21 mouse cellular contexts compared by ENCODE assay signal in the genomic region with DNA sequence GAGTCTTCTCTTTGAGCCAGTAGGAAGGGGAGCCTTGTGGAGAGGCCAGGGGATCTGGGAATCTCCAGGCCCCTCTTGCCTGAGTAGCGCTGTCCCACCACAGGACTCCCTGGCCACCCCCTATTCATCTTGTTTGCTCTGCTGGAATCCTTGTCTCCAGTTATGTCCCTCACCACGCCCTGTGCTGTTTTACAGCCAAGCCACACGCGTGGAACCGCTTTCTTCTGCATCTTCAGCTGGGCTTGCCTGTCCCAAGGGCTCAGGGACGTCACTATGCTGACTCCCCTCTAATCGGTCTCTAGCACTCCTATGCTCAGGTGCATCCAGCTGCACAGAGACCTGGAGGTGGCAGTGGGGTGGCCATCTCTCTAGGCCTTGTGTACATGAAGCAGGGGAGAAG.
DNase-seq lines count a peak whose midpoint lies in the region; ATAC-seq and TF ChIP-seq lines count a peak whose summit lies in the region.
"Had no signal": no experiment of that assay in that cellular context is flagged by ENCODE, and none has a peak within 500 bp of the region (broad histone marks: within the 10 kb centered on the region; RNA-seq: fewer than 3 reads in every experiment).

No protein-coding gene starts in this region.

- no peak overlapping the region for H3K9ac ChIP-seq in forebrain, embryonic 16.5 days (replicated peaks; ENCODE audit: low read depth, low read length)
- H3K9ac ChIP-seq in kidney, embryonic 15.5 days = no peak overlapping the region
- no peak overlapping the region for H3K9ac ChIP-seq in lung, embryonic 15.5 days
- no peak overlapping the region for H3K9ac ChIP-seq in neural tube, embryonic 13.5 days
- H3K9ac ChIP-seq: hindbrain, embryonic 12.5 days; hindbrain, embryonic 15.5 days had no signal

- H3K4me3 ChIP-seq in forebrain, embryonic 10.5 days = no peak overlapping the region
- no peak overlapping the region for H3K4me3 ChIP-seq in forebrain, embryonic 16.5 days (replicated peaks; ENCODE audit: low read length)
- no peak overlapping the region for H3K4me3 ChIP-seq in kidney, embryonic 15.5 days (replicated peaks)
- no peak overlapping the region for H3K4me3 ChIP-seq in lung, embryonic 15.5 days
- no peak overlapping the region for H3K4me3 ChIP-seq in lung, adult 2 months (replicated peaks; ENCODE audit: extremely low read depth, low read depth, low read length)
- H3K4me3 ChIP-seq in neural tube, embryonic 13.5 days = no peak overlapping the region
- H3K4me3 ChIP-seq: hindbrain, embryonic 12.5 days; hindbrain, embryonic 15.5 days had no signal

- no peak for TF ChIP-seq POLR2A in lung, adult 2 months (IDR thresholded peaks at IDR 0.05; ENCODE audit: borderline replicate concordance, extremely low read depth, low read depth, low read length)

- H3K4me2 ChIP-seq in forebrain, embryonic 16.5 days (ENCODE audit: low read length) = no peak overlapping the region
- H3K4me2 ChIP-seq in kidney, embryonic 15.5 days = no peak overlapping the region
- H3K4me2 ChIP-seq in lung, embryonic 15.5 days = no peak overlapping the region
- no peak overlapping the region for H3K4me2 ChIP-seq in neural tube, embryonic 13.5 days
- H3K4me2 ChIP-seq: heart, embryonic 11.5 days; hindbrain, embryonic 12.5 days; hindbrain, embryonic 15.5 days had no signal

- H3K36me3 ChIP-seq in forebrain, embryonic 10.5 days (replicated peaks) = no peaks in the 10 kb centered on the region
- H3K36me3 ChIP-seq in forebrain, embryonic 16.5 days (ENCODE audit: control insufficient read depth, insufficient read depth) = no peaks in the 10 kb centered on the region
- no peaks in the 10 kb centered on the region for H3K36me3 ChIP-seq in kidney, embryonic 15.5 days
- H3K36me3 ChIP-seq in lung, embryonic 15.5 days = no peaks in the 10 kb centered on the region
- no peaks in the 10 kb centered on the region for H3K36me3 ChIP-seq in neural tube, embryonic 13.5 days
- H3K36me3 ChIP-seq: hindbrain, embryonic 12.5 days; hindbrain, embryonic 15.5 days had no signal

- peaks cover 46% of the 10 kb centered on the region for H3K4me1 ChIP-seq in forebrain, embryonic 10.5 days
- peaks cover 7% of the 10 kb centered on the region; the same call in 1 of the 2 replicates for H3K4me1 ChIP-seq in forebrain, embryonic 16.5 days (replicated peaks; ENCODE audit: control insufficient read depth, insufficient read depth, low read length)
- H3K4me1 ChIP-seq in kidney, embryonic 15.5 days = peaks cover 45% of the 10 kb centered on the region
- H3K4me1 ChIP-seq in lung, embryonic 15.5 days = peaks cover 32% of the 10 kb centered on the region
- H3K4me1 ChIP-seq in lung, adult 2 months (ENCODE audit: control insufficient read depth, insufficient read depth, low read length) = peaks cover 2% of the 10 kb centered on the region
- peaks cover 3% of the 10 kb centered on the region; the same call in 1 of the 2 replicates for H3K4me1 ChIP-seq in neural tube, embryonic 13.5 days (replicated peaks)
- H3K4me1 ChIP-seq: hindbrain, embryonic 12.5 days; hindbrain, embryonic 15.5 days had no signal

- H3K27me3 ChIP-seq in forebrain, embryonic 10.5 days (ENCODE audit: poor library complexity, severe bottlenecking) = peaks cover 100% of the 10 kb centered on the region
- no peaks in the 10 kb centered on the region for H3K27me3 ChIP-seq in forebrain, embryonic 16.5 days (replicated peaks; ENCODE audit: control insufficient read depth, insufficient read depth, low read length)
- peaks cover 34% of the 10 kb centered on the region for H3K27me3 ChIP-seq in kidney, embryonic 15.5 days
- peaks cover 5% of the 10 kb centered on the region; the same call in 1 of the 2 replicates for H3K27me3 ChIP-seq in lung, embryonic 15.5 days
- peaks cover 52% of the 10 kb centered on the region for H3K27me3 ChIP-seq in neural tube, embryonic 13.5 days

- TF ChIP-seq CTCF in lung, adult 2 months (IDR thresholded peaks at IDR 0.05; ENCODE audit: insufficient read depth, low read length) = no peak

- DNase-seq in forebrain, embryonic 10.5 days (ENCODE audit: extremely low spot score, low spot score) = peak; percentile 6
- no peak for DNase-seq in kidney, postnatal 25 days
- no peak for DNase-seq in lung, adult 2 months
- DNase-seq in neural tube, embryonic 10.5 days (ENCODE audit: extremely low spot score, low spot score) = no peak
- DNase-seq: adrenal gland, adult 8-10 months; adrenal gland, postnatal 25 days; cerebellum, adult 11-12 months; cerebellum, adult 8-10 months; cerebellum, postnatal 10 days; cerebellum, postnatal 36 days; embryo, embryonic 11 days; gastrocnemius, postnatal 25 days had no signal

- H3K27ac ChIP-seq in forebrain, embryonic 10.5 days = 0 out of 2 replicates have a peak overlapping the region, but pooled peaks have one; percentile 15
- no peak overlapping the region for H3K27ac ChIP-seq in forebrain, embryonic 16.5 days (ENCODE audit: low read length)
- peak overlapping the region; percentile 70 for H3K27ac ChIP-seq in kidney, embryonic 15.5 days
- peak overlapping the region; percentile 37; the same call in 1 of the 2 replicates for H3K27ac ChIP-seq in lung, embryonic 15.5 days
- no peak overlapping the region for H3K27ac ChIP-seq in neural tube, embryonic 13.5 days (replicated peaks)
- H3K27ac ChIP-seq: hindbrain, embryonic 12.5 days; hindbrain, embryonic 15.5 days had no signal

- no peak for ATAC-seq in forebrain, embryonic 16.5 days
- ATAC-seq in kidney, embryonic 15.5 days (replicated peaks; ENCODE audit: low FRiP score) = peak; percentile 13; the same call in 1 of the 2 replicates
- ATAC-seq in lung, embryonic 15.5 days (ENCODE audit: borderline replicate concordance, extremely low read depth, low FRiP score, low TSS enrichment) = no peak
- 0 out of 2 replicates have a peak, but pooled peaks have one; percentile 19 for ATAC-seq in neural tube, embryonic 13.5 days (ENCODE audit: low read depth)
- ATAC-seq: activated CD4-positive, CD25-positive, alpha-beta regulatory T cell, adult 4 months; forebrain, embryonic 14.5 days had no signal

- 90% methylated on average over 7 of the region's 7 CpGs for WGBS in forebrain, embryonic 10.5 days
- 88% methylated on average over 7 of the region's 7 CpGs for WGBS in forebrain, embryonic 16.5 days
- 73% methylated on average over 7 of the region's 7 CpGs for WGBS in kidney, embryonic 15.5 days
- 68% methylated on average over 7 of the region's 7 CpGs for WGBS in lung, embryonic 15.5 days
- WGBS in lung, adult 2 months = 71% methylated on average over 7 of the region's 7 CpGs
- whole genome bisulfite sequencing in neural tube, embryonic 13.5 days = 77% methylated on average over 7 of the region's 7 CpGs

- no peaks in the 10 kb centered on the region for H3K9me3 ChIP-seq in forebrain, embryonic 10.5 days
- no peaks in the 10 kb centered on the region for H3K9me3 ChIP-seq in forebrain, embryonic 16.5 days (ENCODE audit: control insufficient read depth, low read length)
- no peaks in the 10 kb centered on the region for H3K9me3 ChIP-seq in kidney, embryonic 15.5 days (replicated peaks)
- no peaks in the 10 kb centered on the region for H3K9me3 ChIP-seq in lung, embryonic 15.5 days
- no peaks in the 10 kb centered on the region for H3K9me3 ChIP-seq in neural tube, embryonic 13.5 days
- H3K9me3 ChIP-seq: hindbrain, embryonic 12.5 days; hindbrain, embryonic 15.5 days had no signal

Comparison
In these comparisons a context has a peak if more than half of its experiments do, and no peak if none do; other contexts are left out.
1. H3K27ac ChIP-seq: peak in forebrain, embryonic 10.5 days (single experiment), kidney, embryonic 15.5 days (single experiment) and lung, embryonic 15.5 days (single experiment); none in forebrain, embryonic 16.5 days (single experiment) and neural tube, embryonic 13.5 days (single experiment).
2. ATAC-seq: peak in kidney, embryonic 15.5 days (single experiment) and neural tube, embryonic 13.5 days (single experiment); none in forebrain, embryonic 16.5 days (single experiment) and lung, embryonic 15.5 days (single experiment).